Mouse (Mus musculus) MEL (cell line): Measurements from ENCODE around the gene Sema3a.

ENCODE experiments used
- CTCF ChIP-seq, 3 experiments: IDR thresholded peaks in 2 of 3; conservative IDR thresholded peaks in 1 of 3; 2 replicates each; pipeline ENCODE4 v1.5.1; 2011 to 2012; ENCODE audit warnings: low read length in 3 of 3, low read depth in 2 of 3, mild to moderate bottlenecking in 2 of 3, improper control_type of control experiment in 1 of 3, inconsistent platforms in 1 of 3, mixed read lengths in 1 of 3, moderate library complexity in 1 of 3; ENCODE audit not compliant: control insufficient read depth in 1 of 3, insufficient read depth in 1 of 3, poor library complexity in 1 of 3, severe bottlenecking in 1 of 3
- ELF1 ChIP-seq: IDR thresholded peaks from 2 replicates; pipeline ENCODE4 v1.6.1; 2014; ENCODE audit warnings: low read depth, mild to moderate bottlenecking, inconsistent platforms, low read length, improper control_type of control experiment, moderate library complexity
- EP300 ChIP-seq, 2 experiments: IDR thresholded peaks; 2 replicates each; pipeline ENCODE4 v1.6.1; 2011; ENCODE audit warnings: improper control_type of control experiment in 2 of 2, low read length in 2 of 2, low read depth in 1 of 2, mild to moderate bottlenecking in 1 of 2
- KAT2A ChIP-seq: conservative IDR thresholded peaks from 2 replicates; pipeline ENCODE4 v1.6.1; 2012; ENCODE audit warnings: low read depth, low read length, improper control_type of control experiment, inconsistent platforms
- MXI1 ChIP-seq: IDR thresholded peaks from 2 replicates; pipeline ENCODE4 v1.6.1; 2011; ENCODE audit warnings: mild to moderate bottlenecking, low read depth, low read length, improper control_type of control experiment
- POLR2A ChIP-seq, 2 experiments: IDR thresholded peaks; 2 replicates each; pipeline ENCODE4 v1.6.1; 2011 to 2012; ENCODE audit warnings: low read length in 2 of 2, mild to moderate bottlenecking in 2 of 2, control low read depth in 1 of 2, improper control_type of control experiment in 1 of 2, low read depth in 1 of 2, moderate library complexity in 1 of 2; ENCODE audit not compliant: control insufficient read depth in 1 of 2, insufficient read depth in 1 of 2, poor library complexity in 1 of 2
- POLR2AphosphoS2 ChIP-seq: IDR thresholded peaks from 2 replicates; pipeline ENCODE4 v1.6.1; 2011; ENCODE audit warnings: low read length, improper control_type of control experiment
- USF1 ChIP-seq: IDR thresholded peaks from 2 replicates; pipeline ENCODE4 v1.6.1; 2014; ENCODE audit warnings: low read depth, mild to moderate bottlenecking, inconsistent platforms, low read length, improper control_type of control experiment, moderate library complexity

DNA sequence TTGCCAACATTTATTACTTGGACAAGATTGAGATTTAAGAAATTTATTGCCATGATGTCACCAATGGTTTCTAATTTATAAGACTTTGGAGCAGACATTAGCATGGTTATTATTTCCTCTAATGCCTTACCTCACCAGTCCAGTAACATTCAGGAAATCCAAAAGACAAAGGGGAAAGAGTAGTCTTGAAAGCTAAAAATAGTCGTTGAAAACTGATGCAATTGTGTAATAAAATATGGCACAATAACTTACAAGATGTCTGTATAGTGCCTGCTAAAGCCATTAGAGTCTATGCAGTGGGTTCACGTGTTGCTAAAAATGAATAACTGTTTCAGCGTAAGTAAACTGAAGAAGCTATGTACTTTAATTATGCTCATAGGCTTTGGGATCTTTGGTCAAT lies 383.9 kb downstream of the Sema3a start:
- TF ChIP-seq POLR2AphosphoS2 = no peak
- TF ChIP-seq POLR2A (IDR thresholded peaks at IDR 0.05; ENCODE audit: control insufficient read depth in 1 of 2, insufficient read depth in 1 of 2, low read depth in 1 of 2, low read length in 2 of 2, poor library complexity in 1 of 2) = no peak
- no peak for TF ChIP-seq CTCF (IDR thresholded peaks at IDR 0.05 in 2 of 3, conservative IDR thresholded peaks at IDR 0.05 in 1 of 3; ENCODE audit: control insufficient read depth in 1 of 3, insufficient read depth in 1 of 3, low read depth in 2 of 3, low read length in 3 of 3, poor library complexity in 1 of 3, severe bottlenecking in 1 of 3)
- no peak for TF ChIP-seq KAT2A
- no peak for TF ChIP-seq EP300 (IDR thresholded peaks at IDR 0.05; ENCODE audit: low read depth in 1 of 2, low read length in 2 of 2)
- no peak for TF ChIP-seq USF1
- no peak for TF ChIP-seq ELF1
- TF ChIP-seq MXI1 = no peak
